Mouse (Mus musculus) macrophage (primary cell): ENCODE results near the gene Bag6. TPM values are rescaled to one million over a fixed set of nuclear protein-coding genes. Genes with fewer than 3 reads are reported as not detected.

Experiments
- H3K27ac ChIP-seq: fragments of 350-480 bp; formaldehyde crosslinking; 2 replicates; pipeline ENCODE4 v1.9.0; 2021
- H3K36me3 ChIP-seq: fragments of 350-480 bp; formaldehyde crosslinking; 2 replicates; pipeline ENCODE4 v1.9.0; 2021; ENCODE audit errors: inconsistent target
- H3K4me3 ChIP-seq: fragments of 350-480 bp; formaldehyde crosslinking; 2 replicates; pipeline ENCODE4 v1.9.0; 2021; ENCODE audit errors: inconsistent target
- H3K79me2 ChIP-seq: fragments of 350-480 bp; formaldehyde crosslinking; 2 replicates; pipeline ENCODE4 v1.9.0; 2021; ENCODE audit errors: inconsistent target
- WGBS: methylation state at CpG from one replicate; pipeline ENCODE4 v1.1.7; 2026; ENCODE audit warnings: inconsistent platforms; ENCODE audit not compliant: missing documents; 5-methylcytosine and 5-hydroxymethylcytosine counted together
- polyA plus RNA-seq: library from polyadenylated mRNA; stranded (reverse); fragments of 250-400 nt; gene quantifications from 3 replicates; pipeline ENCODE4 v1.2.4, GENCODE M21; 2018; ENCODE audit warnings: inconsistent platforms

The Bag6 gene
- polyA plus RNA-seq, 1 experiment from 2014 or later, result 103 TPM

DNA sequence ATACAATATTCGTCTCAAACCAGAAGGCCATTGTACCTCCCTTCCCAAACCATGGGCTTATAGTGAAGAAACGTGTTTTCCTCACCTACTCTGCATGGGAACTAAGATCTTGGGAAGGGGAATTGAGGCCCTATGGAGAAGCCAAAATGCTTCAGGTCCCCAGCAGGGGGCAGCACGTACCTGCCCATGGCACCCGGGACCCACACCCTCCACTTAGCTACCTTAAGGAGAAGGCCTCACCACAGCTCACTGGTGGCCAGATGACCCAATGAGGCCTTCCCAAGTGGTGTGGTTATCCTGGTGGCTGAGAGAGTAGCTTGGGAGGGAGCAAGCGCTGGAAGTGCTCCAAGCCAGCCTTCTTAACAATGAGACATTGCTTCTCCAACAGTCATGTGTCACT lies 43.5 kb downstream of the Bag6 start:
- 20% methylated on average over 5 of the region's 5 CpGs for WGBS

DNA sequence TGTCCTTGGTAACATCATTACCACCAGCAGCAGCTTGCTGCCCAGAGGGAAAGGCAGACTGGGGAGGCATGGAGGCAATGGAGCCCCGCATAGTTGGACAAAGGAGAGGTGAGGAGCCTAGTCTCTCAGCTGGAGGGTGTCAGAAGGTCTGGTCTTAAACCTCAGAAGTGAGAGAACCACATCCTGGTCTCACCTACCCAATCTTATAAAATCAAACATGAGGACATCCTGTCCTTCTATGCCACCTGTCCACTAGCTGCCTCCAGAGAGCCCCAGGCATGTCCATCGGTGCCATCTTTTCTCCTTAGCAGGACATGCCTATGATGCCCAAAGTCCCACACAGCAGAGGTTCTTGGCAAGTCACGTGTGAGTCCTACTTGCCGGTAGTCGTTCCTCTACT lies 45.1 kb downstream of the Bag6 start:
- H3K79me2 ChIP-seq, result peaks cover 2% of the 10 kb centered on the region; the same call in 1 of the 2 replicates
- H3K36me3 ChIP-seq, result peaks cover 12% of the 10 kb centered on the region; the same call in 1 of the 2 replicates
- H3K27ac ChIP-seq, result no peak overlapping the region
- WGBS, result 87% methylated on average over 5 of the region's 5 CpGs
- H3K4me3 ChIP-seq, result no peak overlapping the region

More for the DNA sequence above, 43.5 kb downstream of the Bag6 start:
- no peaks in the 10 kb centered on the region for H3K36me3 ChIP-seq
- no peak overlapping the region for H3K27ac ChIP-seq
- H3K79me2 ChIP-seq, result no peaks in the 10 kb centered on the region
- no peak overlapping the region for H3K4me3 ChIP-seq

DNA sequence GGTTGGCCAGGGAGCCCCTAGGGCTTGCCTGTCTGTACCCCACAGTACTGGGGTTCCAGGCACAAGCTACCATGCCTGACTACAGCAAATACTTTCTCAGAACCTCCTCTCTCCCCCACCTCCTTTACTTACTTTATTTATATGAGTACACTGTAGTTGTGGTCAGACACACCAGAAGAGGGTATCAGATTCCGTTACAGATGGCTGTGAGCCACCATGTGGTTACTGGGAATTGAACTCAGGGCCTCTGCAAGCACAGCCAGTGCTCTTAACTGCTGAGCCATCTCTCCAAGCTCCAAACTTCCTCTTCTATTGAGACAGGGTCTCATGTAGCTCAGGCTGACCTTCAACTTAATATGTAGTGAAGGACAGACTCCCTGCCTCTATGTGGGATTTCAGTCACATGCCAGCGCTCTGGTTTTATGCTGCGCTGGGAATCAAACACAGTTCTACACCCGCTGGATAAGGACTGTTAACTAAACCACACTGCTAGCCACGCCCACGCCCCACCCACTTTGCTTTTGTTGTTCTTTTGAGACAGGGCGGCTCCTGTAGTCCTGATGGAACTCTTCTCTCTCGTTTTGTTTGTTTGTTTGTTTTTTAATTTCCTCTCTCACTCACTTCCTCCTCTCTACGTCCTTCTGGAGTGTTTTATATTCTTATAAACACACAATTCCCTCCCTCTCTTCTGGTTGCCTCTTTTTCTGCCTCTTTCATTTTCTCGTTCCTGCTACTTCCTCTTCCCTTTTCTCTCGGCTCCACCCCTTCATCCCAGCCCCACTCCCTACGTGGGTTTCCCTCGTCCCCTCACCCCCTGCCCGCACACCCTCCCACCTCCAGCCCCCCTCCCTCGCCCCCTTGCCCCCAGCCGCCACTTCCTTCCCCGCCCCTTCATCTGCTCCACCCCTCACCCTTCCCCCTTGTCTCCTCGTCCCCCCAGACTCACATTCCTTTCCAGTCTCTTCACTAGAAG lies 50.9 kb downstream of the Bag6 start:
- Histone ChIP-seq H3K27ac (peak overlapping the region; percentile 96), H3K36me3 (peaks cover 12% of the 10 kb centered on the region; the same call in 1 of the 2 replicates), H3K79me2 (peaks cover 30% of the 10 kb centered on the region), H3K4me3 (peak overlapping the region; percentile 61)
- WGBS, result 3% methylated on average over 14 of the region's 18 CpGs

DNA sequence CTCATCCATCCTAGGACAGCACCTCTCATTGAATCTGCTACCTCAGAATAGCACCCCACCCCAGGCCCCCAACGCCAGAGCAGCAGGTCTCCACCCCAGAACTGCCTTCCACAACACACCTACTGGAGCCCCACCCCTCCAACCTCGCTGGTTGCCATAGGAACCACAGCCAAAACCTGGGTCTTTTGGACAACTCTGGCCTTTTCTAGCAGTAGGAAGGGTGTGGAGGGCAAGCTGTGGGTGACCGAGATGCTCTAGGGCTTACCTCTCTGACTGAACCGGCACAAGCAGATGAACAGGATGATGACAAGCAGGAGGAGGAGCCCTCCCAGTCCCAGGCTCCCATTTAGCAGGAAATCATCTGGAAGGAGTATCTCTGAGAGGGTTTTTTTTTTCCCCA lies 51.7 kb downstream of the Bag6 start:
- Histone ChIP-seq H3K27ac (peak overlapping the region; percentile 96), H3K79me2 (peaks cover 30% of the 10 kb centered on the region), H3K36me3 (peaks cover 12% of the 10 kb centered on the region; the same call in 1 of the 2 replicates), H3K4me3 (peak overlapping the region; percentile 61)
- 3% methylated on average over 4 of the region's 4 CpGs for WGBS

DNA sequence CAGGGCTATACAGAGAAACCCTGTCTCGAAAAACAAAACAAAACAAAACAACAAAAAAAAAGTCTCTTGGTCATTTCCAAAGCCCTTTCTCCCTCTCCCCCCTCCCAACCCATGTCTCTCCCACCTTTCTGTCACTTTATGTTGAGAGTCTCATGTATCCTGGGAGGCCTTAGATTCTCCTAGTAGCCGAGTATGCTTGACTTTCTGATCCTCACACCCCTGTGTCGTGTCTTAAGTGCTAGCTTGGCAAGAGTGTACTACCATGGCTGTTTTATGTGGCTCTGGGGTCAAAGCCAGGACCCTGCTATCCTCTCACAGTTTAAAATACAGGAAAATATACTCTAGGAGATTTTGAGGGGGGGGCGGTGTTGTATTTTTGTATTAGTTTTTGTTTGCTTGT lies 52.4 kb downstream of the Bag6 start:
- peak overlapping the region; percentile 61 for H3K4me3 ChIP-seq
- H3K79me2 ChIP-seq, result peaks cover 30% of the 10 kb centered on the region
- peak overlapping the region; percentile 96 for H3K27ac ChIP-seq
- 41% methylated on average over 4 of the region's 4 CpGs for WGBS
- peaks cover 12% of the 10 kb centered on the region; the same call in 1 of the 2 replicates for H3K36me3 ChIP-seq

DNA sequence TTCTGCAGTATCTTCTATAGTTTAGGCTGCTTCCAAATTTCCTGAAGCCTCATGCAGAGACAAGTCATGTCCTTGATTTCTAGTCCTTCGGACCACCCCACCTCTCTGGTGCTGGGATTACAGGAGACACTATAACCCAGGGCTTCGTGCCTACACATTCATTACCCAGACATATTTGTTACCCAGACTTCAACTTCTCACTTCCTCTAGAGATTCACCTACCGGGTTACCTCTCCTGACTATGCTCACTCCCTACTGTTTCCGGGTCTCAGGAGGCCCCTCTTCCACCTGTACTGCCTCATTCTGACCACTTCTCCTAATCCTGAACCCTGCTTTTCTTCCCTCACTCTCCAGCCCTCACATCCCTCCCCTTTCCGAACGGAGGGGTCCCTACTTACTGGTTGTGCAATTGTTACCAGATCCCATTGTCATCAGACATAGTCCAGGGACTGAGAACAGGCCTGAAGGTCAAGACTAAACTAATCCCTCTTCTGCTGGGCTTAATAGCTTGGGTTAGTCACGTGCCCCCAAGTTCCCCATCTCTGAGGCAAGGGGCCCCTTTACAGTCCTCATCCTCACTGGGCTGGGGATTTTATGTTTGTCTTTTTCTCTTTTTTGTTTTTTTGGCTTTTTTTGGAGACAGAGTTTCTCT lies 53.1 kb downstream of the Bag6 start, which contains the start of gene Lst1:
Gene Lst1 (minus strand): TSS at position 481 of the 652 bp plus-strand sequence.
- Histone ChIP-seq H3K36me3 (peaks cover 12% of the 10 kb centered on the region; the same call in 1 of the 2 replicates), H3K27ac (peak within 1 kb of the TSS; percentile 96), H3K4me3 (peak within 1 kb of the TSS; percentile 61), H3K79me2 (peaks cover 30% of the 10 kb centered on the region)
- 8% methylated on average over 7 of the region's 7 CpGs for WGBS

DNA sequence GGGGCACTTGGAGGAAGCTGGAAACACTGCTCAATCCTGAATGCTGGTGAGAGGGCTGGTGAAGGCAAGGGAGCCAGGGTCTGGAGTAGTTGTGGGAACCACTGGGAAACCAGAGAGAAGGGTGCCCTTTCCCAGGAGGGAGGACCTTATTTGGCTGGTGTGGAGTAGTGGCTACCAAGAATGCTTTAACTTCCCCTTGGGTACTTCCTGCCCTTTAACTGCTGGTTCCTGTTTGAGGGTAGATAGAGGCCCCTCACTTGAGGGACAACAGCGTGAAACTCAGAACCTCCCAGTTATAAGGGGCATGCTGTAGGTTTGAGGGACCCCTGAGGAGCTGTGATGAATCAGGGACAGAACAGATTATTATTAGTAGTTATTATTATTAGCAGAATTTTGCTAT lies 54.2 kb downstream of the Bag6 start:
- 0% methylated on average over 1 of the region's 1 CpGs for WGBS
- Histone ChIP-seq H3K27ac (peak overlapping the region; percentile 96), H3K79me2 (peaks cover 30% of the 10 kb centered on the region), H3K4me3 (no peak overlapping the region), H3K36me3 (peaks cover 9% of the 10 kb centered on the region; the same call in 1 of the 2 replicates)

DNA sequence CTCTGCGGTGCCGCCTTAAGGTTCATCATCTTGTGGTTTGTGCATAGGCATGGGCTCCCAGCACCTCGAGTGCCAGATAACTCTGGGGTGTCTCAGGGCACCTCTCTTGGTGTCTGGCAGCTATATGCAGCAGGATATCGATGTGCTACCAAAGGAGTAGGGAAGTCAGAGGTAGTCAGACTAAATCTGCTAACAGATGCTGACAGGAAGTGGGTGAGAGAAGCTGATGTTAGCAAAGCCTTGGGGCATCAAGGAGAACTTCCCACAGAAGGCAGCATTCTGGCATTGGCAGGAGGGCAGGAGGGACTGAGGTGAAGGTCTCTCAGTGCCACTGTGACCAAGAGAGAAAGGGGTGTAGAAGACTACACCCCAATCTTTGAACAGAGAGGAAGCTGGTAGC lies 55.1 kb downstream of the Bag6 start:
- no peak overlapping the region for H3K4me3 ChIP-seq
- peaks cover 28% of the 10 kb centered on the region for H3K79me2 ChIP-seq
- no peaks in the 10 kb centered on the region for H3K36me3 ChIP-seq
- WGBS, result 7% methylated on average over 4 of the region's 4 CpGs
- peak overlapping the region; percentile 96 for H3K27ac ChIP-seq

DNA sequence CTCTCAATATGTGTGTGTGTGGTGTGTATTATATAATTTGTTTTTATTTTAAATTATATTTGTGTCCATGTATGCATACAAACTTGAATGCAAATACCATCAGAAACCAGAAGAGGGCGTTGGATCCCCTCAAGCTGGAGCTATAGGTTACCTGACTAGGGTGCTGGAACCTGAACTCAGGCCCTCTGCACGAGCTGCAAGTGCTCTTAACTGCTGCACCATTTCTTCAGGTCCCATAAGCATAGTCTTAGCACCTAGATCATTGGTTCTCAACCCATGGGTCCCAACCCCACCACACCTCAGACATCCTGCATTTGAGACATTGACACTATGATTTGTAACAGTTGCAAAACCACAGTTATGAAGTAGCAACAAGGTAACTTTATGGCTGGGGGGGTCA lies 56.7 kb downstream of the Bag6 start:
- no peak overlapping the region for H3K27ac ChIP-seq
- no peaks in the 10 kb centered on the region for H3K36me3 ChIP-seq
- H3K4me3 ChIP-seq, result no peak overlapping the region
- 86% methylated on average over 2 of the region's 2 CpGs for WGBS
- H3K79me2 ChIP-seq, result peaks cover 19% of the 10 kb centered on the region

DNA sequence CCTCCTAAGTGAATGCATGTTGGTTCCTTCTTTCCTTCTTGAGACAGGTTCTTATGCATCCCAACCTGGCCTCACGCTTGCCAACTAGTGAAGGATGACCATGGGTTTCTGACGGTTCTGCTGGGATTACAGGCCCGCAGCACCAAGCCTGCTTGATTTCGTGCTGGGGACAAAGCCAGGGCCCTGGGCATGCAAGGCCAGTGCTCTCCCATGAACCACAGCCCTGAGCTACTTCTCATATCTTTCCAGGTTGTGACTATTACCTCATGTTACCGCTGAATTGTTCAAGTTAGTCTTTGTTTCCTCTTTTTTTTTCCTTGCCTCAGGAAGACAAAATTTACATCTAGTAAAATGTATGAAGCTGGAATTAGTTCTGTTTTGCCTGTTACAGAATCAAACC lies 57.9 kb downstream of the Bag6 start:
- 22% methylated on average over 5 of the region's 5 CpGs for WGBS
- Histone ChIP-seq H3K4me3 (no peak overlapping the region), H3K27ac (peak overlapping the region; percentile 37), H3K79me2 (peaks cover 7% of the 10 kb centered on the region), H3K36me3 (no peaks in the 10 kb centered on the region)

DNA sequence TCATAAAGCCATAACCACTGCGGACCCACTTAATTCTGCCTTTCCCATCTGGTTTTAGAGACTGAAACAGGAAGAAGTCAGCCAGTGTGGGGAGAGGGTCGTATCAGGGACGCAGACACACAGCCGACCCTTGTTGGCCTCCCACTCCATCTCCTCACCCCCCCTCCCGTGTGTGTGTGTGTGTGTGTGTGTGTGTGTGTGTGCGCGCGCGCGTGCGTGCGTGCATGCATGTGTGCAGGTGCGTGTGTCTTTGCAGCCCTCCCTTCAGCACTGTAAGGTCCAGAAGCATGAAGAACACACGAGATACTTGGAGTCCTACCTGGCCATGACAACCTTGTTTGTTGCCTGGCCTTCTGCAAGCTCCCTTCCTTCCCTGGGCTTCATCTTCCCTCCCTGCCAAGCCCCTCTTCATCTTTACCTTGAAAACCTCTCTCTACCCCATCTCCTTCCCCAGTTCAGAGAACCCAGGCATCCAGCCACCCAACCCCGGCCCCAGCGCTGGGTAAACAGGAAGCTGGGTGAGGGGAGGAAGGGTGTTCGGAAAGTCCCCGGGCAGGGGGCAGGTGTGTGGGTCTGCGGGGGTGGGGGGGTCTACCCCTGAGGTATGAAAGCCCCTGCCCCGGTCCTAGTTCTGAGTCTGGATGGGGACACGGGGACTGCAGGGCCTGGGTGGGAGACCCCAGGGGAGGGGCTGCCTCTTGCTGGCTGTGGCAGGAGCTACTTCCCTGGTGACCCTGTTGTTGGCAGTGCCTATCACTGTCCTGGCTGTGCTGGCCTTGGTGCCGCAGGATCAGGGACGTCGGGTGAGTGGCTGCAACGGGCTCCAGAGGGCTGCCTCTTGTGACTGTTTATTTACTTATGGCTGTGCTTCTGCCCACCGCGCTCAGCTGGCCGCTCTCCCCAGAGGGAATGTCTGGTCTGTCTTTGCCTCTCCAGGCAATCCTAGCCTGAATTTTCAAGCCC lies 59.2 kb downstream of the Bag6 start, which contains the start of gene Ltb:
Gene Ltb (plus strand): TSS at position 559 of the 963 bp plus-strand sequence.
- peak within 1 kb of the TSS; percentile 37; the same call in 1 of the 2 replicates for H3K27ac ChIP-seq
- 43% methylated on average over 17 of the region's 28 CpGs for WGBS

DNA sequence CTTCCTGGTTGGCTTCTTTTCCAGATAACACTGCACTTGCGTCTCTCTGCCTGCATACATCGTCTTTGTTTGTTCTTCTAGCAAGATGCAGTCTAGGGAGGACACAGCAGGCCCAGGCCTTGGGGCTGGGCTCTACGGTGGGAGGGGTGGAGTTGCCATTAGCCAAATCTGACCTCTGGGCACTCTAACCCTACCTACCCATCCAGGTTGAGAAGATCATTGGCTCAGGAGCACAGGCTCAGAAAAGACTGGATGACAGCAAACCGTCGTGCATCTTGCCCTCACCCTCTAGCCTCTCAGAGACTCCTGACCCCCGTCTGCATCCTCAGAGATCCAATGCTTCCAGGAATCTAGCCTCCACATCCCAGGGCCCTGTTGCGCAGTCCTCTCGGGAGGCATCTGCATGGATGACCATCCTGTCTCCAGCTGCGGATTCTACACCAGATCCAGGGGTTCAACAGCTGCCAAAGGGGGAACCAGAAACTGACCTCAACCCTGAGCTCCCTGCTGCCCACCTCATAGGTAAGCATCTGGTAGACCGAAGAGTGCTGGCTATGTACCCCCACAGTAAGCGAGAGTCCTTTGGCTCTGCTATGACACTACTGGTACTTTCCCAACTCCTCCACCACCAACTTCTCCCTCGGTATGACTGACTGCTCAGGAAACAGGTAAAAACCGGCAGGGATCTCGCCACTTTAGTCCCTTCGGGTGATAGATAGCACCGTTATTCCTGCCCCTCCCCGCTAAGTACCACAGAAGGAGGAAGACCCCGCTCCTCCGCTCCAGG lies 60.1 kb downstream of the Bag6 start:
- Histone ChIP-seq H3K4me3 (peak overlapping the region; percentile 19; the same call in 1 of the 2 replicates), H3K79me2 (peaks cover 16% of the 10 kb centered on the region), H3K27ac (no peak overlapping the region), H3K36me3 (peaks cover 7% of the 10 kb centered on the region; the same call in 1 of the 2 replicates)
- 42% methylated on average over 19 of the region's 19 CpGs for WGBS

More for the DNA sequence above, 59.2 kb downstream of the Bag6 start, which contains the start of gene Ltb:
- H3K4me3 ChIP-seq, result peak within 1 kb of the TSS; percentile 19; the same call in 1 of the 2 replicates
- H3K36me3 ChIP-seq, result peaks cover under 1% of the 10 kb centered on the region; the same call in 1 of the 2 replicates
- peaks cover 7% of the 10 kb centered on the region for H3K79me2 ChIP-seq
